Mouse (Mus musculus) naive thymus-derived CD4-positive, alpha-beta T cell, adult 2 months (primary cell): Measurements from ENCODE around the gene Exoc5.
"Not testable (repeated sequence)": the region's sequence is repeated elsewhere in the genome, so short reads cannot be mapped to it uniquely, and the experiment has no call there.

ENCODE experiments used
- DNase-seq: peaks from one replicate; pipeline ENCODE4 v3.0.0-alpha.2; 2011; ENCODE audit warnings: low read depth

The Exoc5 gene

DNA sequence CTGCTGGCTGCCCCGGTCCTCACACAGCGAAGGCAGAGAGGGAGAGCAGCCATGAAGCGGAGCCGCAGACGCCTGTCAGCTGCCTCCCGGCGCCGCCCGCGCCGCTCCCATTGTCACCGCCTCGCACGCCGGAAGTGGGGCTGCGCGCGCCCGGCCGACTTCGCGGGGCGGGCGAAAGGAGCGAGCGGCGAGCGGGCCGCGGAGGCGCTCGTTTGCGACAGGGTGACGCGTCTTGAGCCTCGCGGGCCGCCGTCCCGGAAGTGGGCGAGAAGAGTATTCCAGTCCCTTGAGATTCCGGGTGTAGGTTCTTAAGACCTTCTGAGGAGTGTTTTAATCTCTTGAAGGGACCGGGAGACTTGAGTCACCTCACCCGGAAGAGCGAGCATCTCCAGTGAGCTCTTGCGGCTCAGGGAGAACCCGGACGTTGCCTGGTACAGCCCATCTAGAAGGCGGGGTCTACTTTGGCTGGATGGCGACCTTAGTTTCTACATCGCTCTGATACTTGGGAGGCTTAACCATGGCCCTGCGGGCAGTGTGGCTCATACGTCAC is at the start of gene Exoc5:
Gene Exoc5, minus strand, starts transcription at position 380 of the 550 bp plus-strand sequence.
- peak; percentile 97 for DNase-seq

- not testable (repeated sequence) for DNase-seq
Measured at GRCm38 (mm10) chr14:49091755-49092154, 25.3 kb upstream of the Exoc5 start.

- no peak for DNase-seq
Measured at GRCm38 (mm10) chr14:49091277-49091676, 24.8 kb upstream of the Exoc5 start.

DNA sequence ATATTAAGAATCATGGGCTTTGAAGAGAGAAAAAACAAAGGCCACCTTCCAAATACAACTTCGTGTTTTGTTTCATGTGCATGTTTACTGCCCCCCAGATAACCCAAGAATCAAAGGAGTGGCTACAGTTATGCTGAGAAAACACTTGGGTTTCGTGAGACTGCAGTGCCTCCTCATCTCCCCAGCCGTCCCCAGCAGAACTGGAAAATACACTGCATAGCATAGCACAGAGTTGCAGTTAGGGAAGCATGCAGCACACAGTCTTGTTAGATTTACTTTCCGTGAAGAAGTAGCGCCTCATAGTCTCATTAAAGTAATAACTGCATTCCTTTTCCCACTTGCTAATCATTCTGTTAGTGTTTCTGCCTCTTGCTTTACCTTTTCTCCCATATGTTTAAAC is 23.6 kb upstream of the Exoc5 start:
- DNase-seq, result no peak

DNA sequence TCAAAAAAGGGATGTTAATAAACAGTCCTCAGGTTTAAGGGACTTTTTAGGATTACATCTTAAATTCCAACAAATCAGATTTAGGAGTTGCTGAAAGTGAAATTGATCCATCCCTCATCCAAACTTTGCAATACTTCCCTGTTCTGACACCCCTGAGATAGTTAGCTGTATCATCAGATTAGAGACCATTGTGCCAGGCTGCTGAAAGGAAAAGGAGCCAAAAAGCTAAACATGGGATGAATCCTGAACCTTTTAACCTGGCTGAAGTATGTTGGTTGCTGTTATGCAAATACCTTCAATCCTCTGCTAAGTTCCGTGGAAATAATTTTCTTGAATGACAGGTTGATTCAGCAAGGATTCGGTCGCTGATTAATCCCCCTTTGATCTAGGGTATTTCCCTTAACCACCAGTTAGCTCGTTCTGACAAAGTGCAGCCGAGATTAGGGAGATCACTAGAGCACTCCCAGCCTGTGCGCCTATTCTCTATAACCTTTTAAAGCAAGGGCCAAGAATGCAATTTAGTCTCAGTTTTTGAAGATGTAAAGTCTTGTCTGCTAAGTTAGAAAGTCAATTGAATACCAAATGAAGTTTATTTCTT is 23.1 kb upstream of the Exoc5 start:
- DNase-seq, result no peak

DNA sequence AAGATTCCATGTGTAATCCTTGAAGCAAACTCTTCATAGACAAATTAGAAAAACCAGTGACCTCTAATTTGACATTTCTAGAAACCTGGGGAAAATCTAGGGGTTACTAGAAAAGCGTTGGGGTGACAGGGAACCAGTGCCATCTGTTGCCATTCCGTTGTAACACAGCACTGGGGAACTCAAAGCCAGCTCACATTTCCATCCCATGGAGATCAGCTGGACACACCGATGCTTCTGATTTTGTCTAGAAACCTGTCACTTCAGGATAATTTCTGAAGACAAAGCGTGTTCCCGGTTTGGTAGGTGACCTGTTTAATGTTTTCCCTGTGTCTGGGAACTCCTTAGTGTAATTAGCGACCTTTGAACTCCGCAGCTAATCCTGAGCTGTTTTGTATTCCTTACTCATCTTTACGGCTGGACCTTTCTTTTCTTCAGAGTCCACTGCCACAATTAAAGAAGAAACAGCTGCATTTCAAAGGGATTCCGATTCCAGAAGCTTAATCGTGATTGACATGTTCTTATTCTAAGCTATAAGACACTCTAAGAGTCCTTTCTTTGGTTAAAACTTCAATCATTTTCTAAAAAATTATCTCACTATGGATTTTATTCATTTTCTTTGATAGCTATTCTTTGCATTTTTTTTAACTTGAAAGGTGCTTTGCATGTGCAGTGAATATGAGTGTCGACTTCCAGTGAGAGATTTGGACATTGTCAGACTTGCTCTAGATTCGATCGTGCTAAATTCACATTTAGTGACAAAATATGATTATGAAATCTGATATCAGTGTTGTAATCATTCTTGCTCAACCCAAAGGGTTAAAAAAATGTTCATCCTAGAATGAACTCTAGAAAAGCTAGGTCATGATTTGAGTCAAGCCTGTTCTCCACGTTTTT is 21.9 kb upstream of the Exoc5 start:
- DNase-seq, result no peak

- no peak for DNase-seq
Measured at GRCm38 (mm10) chr14:49086522-49086921, 20.1 kb upstream of the Exoc5 start.

GRCm38 (mm10) chr14:49078820-49079219 is 12.4 kb upstream of the Exoc5 start:
- no peak for DNase-seq

- DNase-seq, result no peak
Measured at GRCm38 (mm10) chr14:49074361-49074760, 7.9 kb upstream of the Exoc5 start.

- DNase-seq, result no peak
Measured at GRCm38 (mm10) chr14:49073896-49074295, 7.4 kb upstream of the Exoc5 start.

GRCm38 (mm10) chr14:49072837-49073236 is 6.4 kb upstream of the Exoc5 start:
- DNase-seq, result no peak

- DNase-seq, result peak; percentile 63
Measured at GRCm38 (mm10) chr14:49065529-49066273, 752 bp downstream of the Exoc5 start, which contains the start of gene Ap5m1. TSS of gene Ap5m1 (plus strand) at chr14:49066097.

- no peak for DNase-seq
Measured at GRCm38 (mm10) chr14:49063838-49064237, 2.6 kb downstream of the Exoc5 start.

GRCm38 (mm10) chr14:49049492-49049891 is 17.0 kb downstream of the Exoc5 start:
- no peak for DNase-seq

- DNase-seq, result no peak
Measured at GRCm38 (mm10) chr14:49045610-49046009, 20.8 kb downstream of the Exoc5 start.

- DNase-seq, result no peak
Measured at GRCm38 (mm10) chr14:49028991-49029390, 37.5 kb downstream of the Exoc5 start.

GRCm38 (mm10) chr14:49027779-49028368 is 38.6 kb downstream of the Exoc5 start:
- DNase-seq, result peak; percentile 13

DNA sequence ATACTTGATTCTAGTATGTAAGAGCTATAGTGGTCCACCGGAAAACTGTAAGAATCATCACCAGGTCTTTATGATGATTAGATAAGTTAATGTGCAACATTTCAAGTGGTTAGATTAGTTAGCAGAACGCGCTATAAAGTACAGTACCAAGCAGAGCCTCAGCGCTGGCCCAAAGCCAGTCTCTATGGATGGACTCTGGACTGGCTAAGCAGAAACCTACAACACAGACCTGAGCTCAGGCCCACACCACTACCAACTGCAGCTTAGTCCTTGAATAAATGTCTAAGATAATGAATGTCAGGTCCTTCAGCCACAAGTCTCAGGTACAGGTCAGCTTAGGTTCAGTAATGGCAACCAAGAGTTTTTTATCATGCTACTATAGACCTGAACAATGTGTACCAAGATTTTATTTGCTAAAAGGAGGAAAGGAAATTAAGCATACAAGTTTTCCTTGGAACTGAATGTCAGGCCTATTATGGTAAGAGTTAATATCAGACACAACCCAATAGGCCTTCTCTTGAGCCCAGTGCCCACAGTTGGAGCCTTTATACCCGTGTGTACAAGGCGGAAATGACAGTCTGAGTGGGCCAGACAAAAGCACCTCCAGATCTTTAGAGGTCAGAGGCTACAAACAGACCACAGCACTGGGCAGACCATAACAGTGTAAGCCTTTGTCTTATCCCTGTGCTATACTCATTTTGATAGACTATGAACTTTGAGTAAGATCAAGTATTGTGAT is 39.2 kb downstream of the Exoc5 start:
- no peak for DNase-seq

DNA sequence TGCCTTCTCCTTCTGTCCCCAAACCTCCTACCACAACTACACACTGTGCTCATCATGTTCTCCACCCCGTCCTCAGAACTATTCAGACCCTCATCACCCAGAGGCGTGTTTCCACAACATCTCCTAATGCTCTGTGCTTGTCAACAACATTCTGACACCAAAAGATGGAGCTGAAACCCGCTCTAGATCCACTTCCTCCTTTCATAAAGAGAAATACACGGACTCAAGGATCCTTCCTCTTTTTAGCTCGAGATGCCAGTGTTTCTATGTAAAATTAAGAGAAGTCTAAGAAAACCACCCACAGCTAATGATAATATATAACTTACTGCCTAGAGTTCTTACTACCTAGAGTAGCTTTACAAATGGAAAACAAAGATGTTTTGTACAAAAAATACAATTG is 46.7 kb downstream of the Exoc5 start:
- DNase-seq, result no peak

DNA sequence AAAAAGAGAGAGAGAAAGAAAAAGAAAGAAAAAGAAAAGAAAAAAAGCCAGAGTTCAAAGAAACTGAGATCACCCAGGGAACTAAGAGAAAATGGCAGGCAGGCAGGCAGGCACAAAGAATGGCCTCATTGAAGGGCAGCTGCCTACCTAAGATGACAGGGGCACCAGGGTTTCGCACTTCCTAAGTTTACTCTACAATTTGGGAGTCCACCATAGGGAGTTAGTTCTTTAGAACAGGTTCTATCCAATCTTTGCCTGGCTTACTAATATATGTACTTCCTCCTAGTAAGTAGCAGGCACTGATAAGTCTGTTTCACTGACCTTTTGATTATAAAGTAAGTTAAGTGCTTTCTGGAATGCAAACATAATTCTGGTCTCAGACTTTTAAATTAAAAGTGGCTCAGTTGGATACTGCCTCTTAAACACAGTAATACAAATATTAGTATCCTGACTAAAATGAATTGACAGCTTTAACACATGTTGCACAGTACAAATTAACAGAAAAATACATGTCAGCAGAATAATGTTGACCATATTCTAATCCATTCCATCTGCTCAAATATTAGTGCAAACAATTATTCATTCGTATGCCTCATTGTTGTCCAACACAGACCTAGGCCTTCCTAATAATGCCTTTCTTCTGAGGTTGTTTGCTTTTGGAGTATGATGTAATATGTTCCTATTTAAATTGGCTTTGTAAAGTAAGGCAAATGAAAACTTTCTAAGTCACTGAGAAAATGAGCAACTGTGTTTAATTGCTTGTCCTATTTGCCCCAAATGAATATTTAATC is 57.9 kb downstream of the Exoc5 start:
- DNase-seq, result no peak
